ENCODE assay signal across 27 mouse cellular contexts in the genomic region with DNA sequence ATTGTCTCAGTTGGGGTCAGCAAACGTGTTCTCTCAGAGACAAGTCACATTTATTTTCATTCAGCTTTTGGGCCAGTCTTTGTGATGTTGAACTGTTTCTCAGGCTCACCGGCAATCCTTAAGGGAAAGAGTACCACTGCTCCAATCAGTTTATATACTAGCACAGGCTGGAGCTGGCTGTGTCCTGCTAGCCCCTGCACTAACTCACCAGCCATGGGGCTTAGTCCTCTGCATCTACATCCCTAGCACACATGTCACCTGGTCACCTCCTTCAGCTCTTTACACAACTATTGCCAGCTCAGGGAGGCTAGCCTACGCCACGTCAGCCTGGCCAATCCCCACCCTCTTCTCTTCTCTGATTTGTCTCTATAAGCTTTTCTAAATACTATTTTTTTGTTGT. TPM values are rescaled to one million over a fixed set of nuclear protein-coding genes. Genes with fewer than 3 reads are reported as not detected.
"Had no signal": no experiment of that assay in that cellular context is flagged by ENCODE, and none has a peak within 500 bp of the region (broad histone marks: within the 10 kb centered on the region; RNA-seq: fewer than 3 reads in every experiment).

No protein-coding gene starts in this region.

- DNase-seq: liver, embryonic 13.5 days; liver, postnatal 0 days; lung, adult 2 months; lung, postnatal 14 days; lung, postnatal 36 days; retina, postnatal 1 day; right cerebral cortex, adult 18-20 months; right cerebral cortex, postnatal 25 days; right cerebral cortex, postnatal 4 days; spleen, adult 18-20 months; thymus, adult 2 months; thymus, postnatal 25 days had no signal

- H3K4me1 ChIP-seq: liver, embryonic 13.5 days; liver, embryonic 15.5 days; lung, embryonic 15.5 days; midbrain, embryonic 13.5 days; midbrain, embryonic 15.5 days; neural tube, embryonic 13.5 days; neural tube, embryonic 15.5 days had no signal

- H3K27ac ChIP-seq: liver, embryonic 13.5 days; liver, embryonic 15.5 days; lung, embryonic 15.5 days; macrophage; midbrain, embryonic 13.5 days; midbrain, embryonic 15.5 days; neural tube, embryonic 13.5 days; neural tube, embryonic 15.5 days had no signal

- H3K4me3 ChIP-seq: liver, embryonic 13.5 days; liver, embryonic 15.5 days; lung, embryonic 15.5 days; megakaryocyte, embryonic 14.5 days; midbrain, embryonic 13.5 days; midbrain, embryonic 15.5 days; neural tube, embryonic 13.5 days; neural tube, embryonic 15.5 days had no signal

- ATAC-seq: liver, postnatal 0 days; lung, postnatal 0 days; midbrain, embryonic 13.5 days; midbrain, embryonic 15.5 days had no signal

- H3K27me3 ChIP-seq: liver, embryonic 13.5 days; liver, embryonic 15.5 days; lung, embryonic 15.5 days; midbrain, embryonic 13.5 days; midbrain, embryonic 15.5 days; neural tube, embryonic 13.5 days; neural tube, embryonic 15.5 days had no signal

RNA-seq across cellular contexts. Expression of a gene that starts 0.5 kb away (rescaled TPM):
- polyA plus RNA-seq: liver, embryonic 13.5 days; liver, embryonic 15.5 days; liver, postnatal 0 days; lung, adult 2 months; lung, embryonic 15.5 days; lung, postnatal 0 days; macrophage; midbrain, embryonic 15.5 days; midbrain, postnatal 0 days; neural tube, embryonic 11.5 days; neural tube, embryonic 13.5 days; neural tube, embryonic 15.5 days; small intestine, adult 2 months; stomach, embryonic 14.5 days; stomach, embryonic 16.5 days had no signal

RNA-seq across cellular contexts. Expression of a gene that starts 1.5 kb away (rescaled TPM):
- polyA plus RNA-seq: liver, embryonic 13.5 days; liver, embryonic 15.5 days; liver, postnatal 0 days; lung, embryonic 15.5 days; macrophage; midbrain, embryonic 11.5 days; midbrain, embryonic 13.5 days; midbrain, embryonic 15.5 days; midbrain, postnatal 0 days; neural tube, embryonic 11.5 days; neural tube, embryonic 13.5 days; neural tube, embryonic 15.5 days; small intestine, adult 2 months; stomach, embryonic 14.5 days; stomach, embryonic 16.5 days had no signal

RNA-seq across cellular contexts. Expression of a gene that starts 2.8 kb away (rescaled TPM):
- polyA plus RNA-seq: liver, embryonic 13.5 days; liver, embryonic 15.5 days; liver, postnatal 0 days; lung, adult 2 months; lung, embryonic 15.5 days; lung, postnatal 0 days; macrophage; midbrain, embryonic 13.5 days; midbrain, embryonic 15.5 days; midbrain, postnatal 0 days; neural tube, embryonic 11.5 days; neural tube, embryonic 13.5 days; neural tube, embryonic 15.5 days; small intestine, adult 2 months; stomach, embryonic 14.5 days; stomach, embryonic 16.5 days; thymus, adult 2 months had no signal
